Mouse (Mus musculus): Measurements from ENCODE around the gene Rbm10. TPM values are rescaled to one million over a fixed set of nuclear protein-coding genes. Genes with fewer than 3 reads are reported as not detected.

The Rbm10 gene
- 41.4 and 41.8 TPM in 2 replicates for polyA plus RNA-seq (2015; fragmentation: Nextera tagmentation; extraction: Ambion mirVana)

GRCm38 (mm10) chrX:20617176-20617902, at the start of gene Rbm10, which contains the start of gene Ndufb11:
Rbm10 (plus strand) TSS chrX:20617503.
Ndufb11 (minus strand) TSS chrX:20617619.
- Histone ChIP-seq H3K27me3 (replicated peaks) (no peaks in the 10 kb centered on the region), H3K27ac (replicated peaks) (peak within 1 kb of the TSS; percentile 94), H3K9ac (peak within 1 kb of the TSS; percentile 87), H3K4me3 (peak within 1 kb of the TSS; percentile 76), H3K9me3 (no peaks in the 10 kb centered on the region), H3K4me2 (peak within 1 kb of the TSS; percentile 72), H3K4me1 (peaks cover 17% of the 10 kb centered on the region), H3K36me3 (peaks cover 39% of the 10 kb centered on the region)
- ATAC-seq (ENCODE audit: extremely low read depth, insufficient number of reproducible peaks, low FRiP score, low TSS enrichment) = peak; percentile 93
- WGBS = 7% methylated on average over 48 of the region's 49 CpGs

GRCm38 (mm10) chrX:20571024-20571423, 46.3 kb upstream of the Rbm10 start:
- Histone ChIP-seq H3K4me1 (peaks cover 18% of the 10 kb centered on the region), H3K36me3 (no peaks in the 10 kb centered on the region), H3K9ac (no peak overlapping the region), H3K9me3 (no peaks in the 10 kb centered on the region), H3K27me3 (replicated peaks) (no peaks in the 10 kb centered on the region), H3K27ac (replicated peaks) (peak overlapping the region; percentile 36; the same call in 1 of the 2 replicates), H3K4me3 (no peak overlapping the region), H3K4me2 (no peak overlapping the region)
- ATAC-seq (ENCODE audit: extremely low read depth, insufficient number of reproducible peaks, low FRiP score, low TSS enrichment) = no peak; the same call in 1 of the 2 replicates
- 18% methylated on average over 2 of the region's 2 CpGs for WGBS

GRCm38 (mm10) chrX:20572683-20573082, 44.6 kb upstream of the Rbm10 start:
- H3K4me3 ChIP-seq = no peak overlapping the region
- H3K4me2 ChIP-seq = no peak overlapping the region
- peaks cover 18% of the 10 kb centered on the region for H3K4me1 ChIP-seq
- H3K9ac ChIP-seq = no peak overlapping the region
- 49% methylated on average over 9 of the region's 9 CpGs for WGBS
- H3K9me3 ChIP-seq = no peaks in the 10 kb centered on the region
- no peak overlapping the region for H3K27ac ChIP-seq (replicated peaks)
- H3K36me3 ChIP-seq = no peaks in the 10 kb centered on the region
- no peak for ATAC-seq (ENCODE audit: extremely low read depth, insufficient number of reproducible peaks, low FRiP score, low TSS enrichment)
- H3K27me3 ChIP-seq (replicated peaks) = no peaks in the 10 kb centered on the region

- no peak overlapping the region for H3K9ac ChIP-seq
- no peak overlapping the region for H3K4me3 ChIP-seq
- WGBS = 82% methylated on average over 4 of the region's 4 CpGs
- H3K4me1 ChIP-seq = peaks cover 18% of the 10 kb centered on the region
- no peaks in the 10 kb centered on the region for H3K36me3 ChIP-seq
- H3K4me2 ChIP-seq = no peak overlapping the region
- H3K27ac ChIP-seq (replicated peaks) = no peak overlapping the region
- ATAC-seq (ENCODE audit: extremely low read depth, insufficient number of reproducible peaks, low FRiP score, low TSS enrichment) = no peak
- no peaks in the 10 kb centered on the region for H3K27me3 ChIP-seq (replicated peaks)
- no peaks in the 10 kb centered on the region for H3K9me3 ChIP-seq
These were observed 43.4 kb upstream of the Rbm10 start for GRCm38 (mm10) chrX:20573927-20574326.

GRCm38 (mm10) chrX:20587968-20588367, 29.3 kb upstream of the Rbm10 start:
- no peaks in the 10 kb centered on the region for H3K9me3 ChIP-seq
- ATAC-seq (ENCODE audit: extremely low read depth, insufficient number of reproducible peaks, low FRiP score, low TSS enrichment) = no peak
- no peak overlapping the region for H3K27ac ChIP-seq (replicated peaks)
- WGBS = 13% methylated on average over 4 of the region's 4 CpGs
- no peak overlapping the region for H3K4me3 ChIP-seq
- no peak overlapping the region for H3K4me2 ChIP-seq
- H3K4me1 ChIP-seq = no peaks in the 10 kb centered on the region
- H3K9ac ChIP-seq = no peak overlapping the region
- H3K36me3 ChIP-seq = no peaks in the 10 kb centered on the region
- no peaks in the 10 kb centered on the region for H3K27me3 ChIP-seq (replicated peaks)

- H3K9ac ChIP-seq = no peak overlapping the region
- no peak overlapping the region for H3K27ac ChIP-seq (replicated peaks)
- H3K4me3 ChIP-seq = no peak overlapping the region
- H3K4me1 ChIP-seq = no peaks in the 10 kb centered on the region
- H3K9me3 ChIP-seq = no peaks in the 10 kb centered on the region
- ATAC-seq (ENCODE audit: extremely low read depth, insufficient number of reproducible peaks, low FRiP score, low TSS enrichment) = no peak
- H3K36me3 ChIP-seq = no peaks in the 10 kb centered on the region
- WGBS = 76% methylated on average over 4 of the region's 4 CpGs
- H3K4me2 ChIP-seq = no peak overlapping the region
- H3K27me3 ChIP-seq (replicated peaks) = no peaks in the 10 kb centered on the region
These were observed 8.8 kb upstream of the Rbm10 start for GRCm38 (mm10) chrX:20608500-20608899.

- 6% methylated on average over 17 of the region's 17 CpGs for WGBS
- H3K4me3 ChIP-seq = peak overlapping the region; percentile 76
- no peaks in the 10 kb centered on the region for H3K9me3 ChIP-seq
- H3K9ac ChIP-seq = peak overlapping the region; percentile 82
- H3K4me2 ChIP-seq = peak overlapping the region; percentile 70
- H3K27ac ChIP-seq (replicated peaks) = peak overlapping the region; percentile 94
- no peak for ATAC-seq (ENCODE audit: extremely low read depth, insufficient number of reproducible peaks, low FRiP score, low TSS enrichment)
- peaks cover 17% of the 10 kb centered on the region for H3K4me1 ChIP-seq
- peaks cover 35% of the 10 kb centered on the region for H3K36me3 ChIP-seq
- H3K27me3 ChIP-seq (replicated peaks) = no peaks in the 10 kb centered on the region
These were observed 485 bp upstream of the Rbm10 start for GRCm38 (mm10) chrX:20616861-20617175.

GRCm38 (mm10) chrX:20617903-20618399, 648 bp downstream of the Rbm10 start:
- H3K9ac ChIP-seq = peak overlapping the region; percentile 87
- peak overlapping the region; percentile 94 for H3K27ac ChIP-seq (replicated peaks)
- no peaks in the 10 kb centered on the region for H3K9me3 ChIP-seq
- peak; percentile 32; the same call in 1 of the 2 replicates for ATAC-seq (ENCODE audit: extremely low read depth, insufficient number of reproducible peaks, low FRiP score, low TSS enrichment)
- H3K27me3 ChIP-seq (replicated peaks) = no peaks in the 10 kb centered on the region
- H3K4me1 ChIP-seq = peaks cover 17% of the 10 kb centered on the region
- peak overlapping the region; percentile 72 for H3K4me2 ChIP-seq
- H3K4me3 ChIP-seq = peak overlapping the region; percentile 76
- H3K36me3 ChIP-seq = peaks cover 45% of the 10 kb centered on the region
- WGBS = 9% methylated on average over 31 of the region's 31 CpGs

- H3K9ac ChIP-seq = no peak overlapping the region
- peaks cover 80% of the 10 kb centered on the region for H3K36me3 ChIP-seq
- no peaks in the 10 kb centered on the region for H3K9me3 ChIP-seq
- no peak for ATAC-seq (ENCODE audit: extremely low read depth, insufficient number of reproducible peaks, low FRiP score, low TSS enrichment)
- no peak overlapping the region for H3K27ac ChIP-seq (replicated peaks)
- peaks cover 5% of the 10 kb centered on the region; the same call in 1 of the 2 replicates for H3K4me1 ChIP-seq
- no peak overlapping the region for H3K4me3 ChIP-seq
- H3K4me2 ChIP-seq = no peak overlapping the region
- H3K27me3 ChIP-seq (replicated peaks) = no peaks in the 10 kb centered on the region
- WGBS = 80% methylated on average over 2 of the region's 2 CpGs
These were observed 20.8 kb downstream of the Rbm10 start for GRCm38 (mm10) chrX:20638141-20638540.

GRCm38 (mm10) chrX:20644780-20645179, 27.5 kb downstream of the Rbm10 start:
- Histone ChIP-seq H3K36me3 (peaks cover 90% of the 10 kb centered on the region), H3K9me3 (no peaks in the 10 kb centered on the region), H3K4me3 (no peak overlapping the region), H3K27me3 (replicated peaks) (no peaks in the 10 kb centered on the region), H3K9ac (no peak overlapping the region), H3K4me2 (no peak overlapping the region), H3K4me1 (no peaks in the 10 kb centered on the region), H3K27ac (replicated peaks) (no peak overlapping the region)
- 73% methylated on average over 5 of the region's 5 CpGs for WGBS
- no peak for ATAC-seq (ENCODE audit: extremely low read depth, insufficient number of reproducible peaks, low FRiP score, low TSS enrichment)

GRCm38 (mm10) chrX:20657593-20657992, 40.3 kb downstream of the Rbm10 start:
- Histone ChIP-seq H3K9me3 (no peaks in the 10 kb centered on the region), H3K4me3 (peak overlapping the region; percentile 56), H3K4me2 (peak overlapping the region; percentile 83), H3K27me3 (replicated peaks) (no peaks in the 10 kb centered on the region), H3K4me1 (no peaks in the 10 kb centered on the region), H3K9ac (0 out of 2 replicates have a peak overlapping the region, but pooled peaks have one; percentile 52), H3K27ac (replicated peaks) (no peak overlapping the region), H3K36me3 (no peaks in the 10 kb centered on the region)
- no peak for ATAC-seq (ENCODE audit: extremely low read depth, insufficient number of reproducible peaks, low FRiP score, low TSS enrichment)
- WGBS = 19% methylated on average over 5 of the region's 5 CpGs

All from heart, embryonic 13.5 days (tissue).